Mouse (Mus musculus): ENCODE results near the gene Cdc14a. TPM values are rescaled to one million over a fixed set of nuclear protein-coding genes. Genes with fewer than 3 reads are reported as not detected.

Gene Cdc14a
- total and polyA plus RNA-seq, 3 experiments = 2.6 to 5.9 TPM; not detected in 1

DNA sequence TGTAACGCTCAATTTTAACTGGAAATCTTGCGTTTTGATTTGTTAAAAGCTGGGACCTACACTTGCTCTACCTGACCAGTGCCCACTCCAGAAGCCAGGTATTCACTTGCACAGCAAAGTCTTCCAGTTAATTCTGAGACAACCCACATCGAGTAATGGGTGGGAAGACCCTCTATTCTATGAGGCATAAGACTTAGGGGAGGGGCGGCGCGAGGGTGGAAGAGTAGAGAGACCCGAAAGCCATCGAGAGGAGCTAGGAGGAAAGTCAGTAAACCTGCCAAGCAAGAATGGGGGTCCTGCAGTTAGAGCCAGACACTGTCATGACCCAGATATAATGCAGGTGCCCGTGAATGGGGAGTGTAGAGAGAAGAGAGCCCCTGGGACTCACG lies 96.2 kb downstream of the Cdc14a start:
- no peak overlapping the region for H3K4me3 ChIP-seq (ENCODE audit: control insufficient read depth in 1 of 2, insufficient read depth in 1 of 2, low read depth in 2 of 2, low read length in 2 of 2)
- H3K36me3 ChIP-seq (ENCODE audit: control insufficient read depth in 1 of 2, insufficient read depth in 2 of 2, low read length in 2 of 2) = no peaks in the 10 kb centered on the region
- no peak for DNase-seq (ENCODE audit: low read depth, low spot score)
- no peak overlapping the region for H3K27ac ChIP-seq (ENCODE audit: control insufficient read depth, low read depth, low read length)
- no peaks in the 10 kb centered on the region for H3K79me2 ChIP-seq (ENCODE audit: control insufficient read depth, insufficient read depth, low read length, poor library complexity)
- no peak overlapping the region for H3K9ac ChIP-seq (ENCODE audit: control insufficient read depth, low read depth, low read length, poor library complexity, severe bottlenecking)
- no peaks in the 10 kb centered on the region for H3K9me3 ChIP-seq (replicated peaks; ENCODE audit: insufficient read depth, low read length)
- no peaks in the 10 kb centered on the region for H3K27me3 ChIP-seq (ENCODE audit: control insufficient read depth in 1 of 2, insufficient read depth in 2 of 2, low read length in 2 of 2)
- no peaks in the 10 kb centered on the region for H3K4me1 ChIP-seq (ENCODE audit: control insufficient read depth in 1 of 2, insufficient read depth in 2 of 2, low read length in 2 of 2)
- no peak for TF ChIP-seq ZNF384 (IDR thresholded peaks at IDR 0.05; ENCODE audit: low read depth, low read length)
- TF ChIP-seq TAL1 (IDR thresholded peaks at IDR 0.05; ENCODE audit: low read length) = no peak
- no peak for TF ChIP-seq USF1 (IDR thresholded peaks at IDR 0.05; ENCODE audit: low read depth, low read length)
- TF ChIP-seq HCFC1 (IDR thresholded peaks at IDR 0.05; ENCODE audit: low read depth, low read length) = no peak
- TF ChIP-seq ZC3H11A (IDR thresholded peaks at IDR 0.05; ENCODE audit: low read depth, low read length) = no peak

- Histone ChIP-seq H3K4me1 (ENCODE audit: control insufficient read depth in 1 of 2, insufficient read depth in 2 of 2, low read length in 2 of 2) (no peaks in the 10 kb centered on the region), H3K9ac (ENCODE audit: control insufficient read depth, low read depth, low read length, poor library complexity, severe bottlenecking) (no peak overlapping the region), H3K36me3 (ENCODE audit: control insufficient read depth in 1 of 2, insufficient read depth in 2 of 2, low read length in 2 of 2) (no peaks in the 10 kb centered on the region), H3K9me3 (replicated peaks; ENCODE audit: insufficient read depth, low read length) (no peaks in the 10 kb centered on the region), H3K79me2 (ENCODE audit: control insufficient read depth, insufficient read depth, low read length, poor library complexity) (no peaks in the 10 kb centered on the region), H3K4me3 (ENCODE audit: control insufficient read depth in 1 of 2, insufficient read depth in 1 of 2, low read depth in 2 of 2, low read length in 2 of 2) (no peak overlapping the region), H3K27me3 (ENCODE audit: control insufficient read depth in 1 of 2, insufficient read depth in 2 of 2, low read length in 2 of 2) (no peaks in the 10 kb centered on the region), H3K27ac (ENCODE audit: control insufficient read depth, low read depth, low read length) (no peak overlapping the region)
- no peak for TF ChIP-seq ZMIZ1 (IDR thresholded peaks at IDR 0.05; ENCODE audit: low read depth, low read length)
- no peak for TF ChIP-seq KAT2A (conservative IDR thresholded peaks at IDR 0.05; ENCODE audit: low read depth, low read length)
- TF ChIP-seq ZNF384 (IDR thresholded peaks at IDR 0.05; ENCODE audit: low read depth, low read length) = no peak
- TF ChIP-seq MAZ (IDR thresholded peaks at IDR 0.05; ENCODE audit: low read depth, low read length) = no peak
- no peak for TF ChIP-seq NELFE (IDR thresholded peaks at IDR 0.05; ENCODE audit: low read depth, low read length)
- no peak for TF ChIP-seq EP300 (IDR thresholded peaks at IDR 0.05; ENCODE audit: low read depth in 1 of 2, low read length in 2 of 2)
- TF ChIP-seq GATA1 (IDR thresholded peaks at IDR 0.05; ENCODE audit: low read depth, low read length) = no peak
- no peak for TF ChIP-seq E2F4 (IDR thresholded peaks at IDR 0.05; ENCODE audit: borderline replicate concordance, low read depth, low read length)
- no peak for TF ChIP-seq MYB (IDR thresholded peaks at IDR 0.05; ENCODE audit: low read depth, low read length)
- peak; percentile 76 for TF ChIP-seq SMC3 (IDR thresholded peaks at IDR 0.05; ENCODE audit: low read depth, low read length)
- no peak for TF ChIP-seq MAX (IDR thresholded peaks at IDR 0.05; ENCODE audit: low read length)
- TF ChIP-seq NRF1 (IDR thresholded peaks at IDR 0.05; ENCODE audit: insufficient read depth, low read depth, low read length, poor library complexity, severe bottlenecking) = no peak
- TF ChIP-seq RCOR1 (IDR thresholded peaks at IDR 0.05; ENCODE audit: low read depth, low read length) = no peak
- TF ChIP-seq JUND (IDR thresholded peaks at IDR 0.05; ENCODE audit: low read depth, low read length) = no peak
- no peak for TF ChIP-seq ETS1 (IDR thresholded peaks at IDR 0.05; ENCODE audit: low read depth, low read length)
- peak; percentile 65 for TF ChIP-seq RAD21 (IDR thresholded peaks at IDR 0.05; ENCODE audit: low read depth, low read length)
- TF ChIP-seq BHLHE40 (IDR thresholded peaks at IDR 0.05; ENCODE audit: borderline replicate concordance, low read depth, low read length) = no peak
- TF ChIP-seq CTCF (IDR thresholded peaks at IDR 0.05 in 2 of 3, conservative IDR thresholded peaks at IDR 0.05 in 1 of 3; ENCODE audit: control insufficient read depth in 1 of 3, insufficient read depth in 1 of 3, low read depth in 2 of 3, low read length in 3 of 3, poor library complexity in 1 of 3, severe bottlenecking in 1 of 3) = peak; percentile 46 to 85 (median 82)
- TF ChIP-seq ZC3H11A (IDR thresholded peaks at IDR 0.05; ENCODE audit: low read depth, low read length) = no peak
- TF ChIP-seq GABPA (IDR thresholded peaks at IDR 0.05; ENCODE audit: low read depth, low read length) = no peak
- peak; percentile 54 for DNase-seq (ENCODE audit: low read depth, low spot score)
Observed at GRCm38 (mm10) chr3:116327001-116327615, 96.7 kb downstream of the Cdc14a start.
